Mouse (Mus musculus) layer of hippocampus, adult 2 months (tissue): ENCODE results near the gene Alcam. TPM values are rescaled to one million over a fixed set of nuclear protein-coding genes. Genes with fewer than 3 reads are reported as not detected.
A peak's percentile ranks its signal among the peaks of the same experiment; 100 is the strongest.

ENCODE experiments used
- DNase-seq, 2 experiments: peaks; one replicate each; pipeline ENCODE4 v3.0.0; 2022; ENCODE audit warnings: low spot score in 2 of 2
- H3K27ac ChIP-seq: fragments of 200-600 bp; 2 replicates; pipeline ENCODE4 v1.8.1; 2022
- H3K4me3 ChIP-seq: fragments of 200-600 bp; 2 replicates; pipeline ENCODE4 v1.8.1; 2022; ENCODE audit warnings: mild to moderate bottlenecking
- CTCF ChIP-seq: fragments of 200-600 bp; conservative IDR thresholded peaks from 2 replicates; pipeline ENCODE4 v1.8.1; 2022; ENCODE audit warnings: antibody characterized with exemption, mild to moderate bottlenecking, moderate library complexity
- total RNA-seq, 2 experiments: library from RNA; stranded (reverse); gene quantifications; 2 replicates each; pipeline ENCODE4 v1.2.3; 2021

Alcam gene
- total RNA-seq, 2 experiments from 2014 or later = 113 to 116 TPM

- peak in 1 of 2 experiments; percentile 15 for DNase-seq
- no peak for TF ChIP-seq CTCF
- Histone ChIP-seq H3K27ac (no peak overlapping the region), H3K4me3 (no peak overlapping the region)
These were observed 74.9 kb downstream of the Alcam start for GRCm38 (mm10) chr16:52378811-52379597.

- TF ChIP-seq CTCF = no peak
- DNase-seq = no peak
- no peak overlapping the region for H3K27ac ChIP-seq
- no peak overlapping the region for H3K4me3 ChIP-seq
These were observed 77.0 kb downstream of the Alcam start for GRCm38 (mm10) chr16:52376827-52377226.

- no peak for DNase-seq
- H3K27ac ChIP-seq = no peak overlapping the region
- no peak for TF ChIP-seq CTCF
- H3K4me3 ChIP-seq = no peak overlapping the region
These were observed 81.9 kb downstream of the Alcam start for GRCm38 (mm10) chr16:52371956-52372355.

- DNase-seq = no peak
These were observed 85.4 kb downstream of the Alcam start for GRCm38 (mm10) chr16:52368521-52368920.

GRCm38 (mm10) chr16:52366915-52367314 is 87.0 kb downstream of the Alcam start:
- H3K27ac ChIP-seq = no peak overlapping the region
- TF ChIP-seq CTCF = no peak
- no peak for DNase-seq
- H3K4me3 ChIP-seq = no peak overlapping the region

More at GRCm38 (mm10) chr16:52368521-52368920, 85.4 kb downstream of the Alcam start:
- no peak for TF ChIP-seq CTCF
- Histone ChIP-seq H3K27ac (no peak overlapping the region), H3K4me3 (no peak overlapping the region)

GRCm38 (mm10) chr16:52363944-52364511 is 89.8 kb downstream of the Alcam start:
- Histone ChIP-seq H3K27ac (no peak overlapping the region), H3K4me3 (no peak overlapping the region)
- no peak for TF ChIP-seq CTCF
- DNase-seq = no peak

- no peak for TF ChIP-seq CTCF
- no peak for DNase-seq
- Histone ChIP-seq H3K4me3 (no peak overlapping the region), H3K27ac (no peak overlapping the region)
These were observed 110.3 kb downstream of the Alcam start for GRCm38 (mm10) chr16:52343467-52344033.

GRCm38 (mm10) chr16:52342694-52343466 is 111.0 kb downstream of the Alcam start:
- no peak for TF ChIP-seq CTCF
- no peak for DNase-seq

GRCm38 (mm10) chr16:52334084-52334483 is 119.8 kb downstream of the Alcam start:
- Histone ChIP-seq H3K27ac (no peak overlapping the region), H3K4me3 (no peak overlapping the region)
- no peak for DNase-seq
- TF ChIP-seq CTCF = no peak

More at GRCm38 (mm10) chr16:52342694-52343466, 111.0 kb downstream of the Alcam start:
- H3K27ac ChIP-seq = no peak overlapping the region
- no peak overlapping the region for H3K4me3 ChIP-seq

GRCm38 (mm10) chr16:52333631-52334030 is 120.2 kb downstream of the Alcam start:
- Histone ChIP-seq H3K27ac (no peak overlapping the region), H3K4me3 (no peak overlapping the region)
- DNase-seq = no peak
- TF ChIP-seq CTCF = no peak

- no peak overlapping the region for H3K4me3 ChIP-seq
- no peak for TF ChIP-seq CTCF
- no peak for DNase-seq
These were observed 122.5 kb downstream of the Alcam start for GRCm38 (mm10) chr16:52331341-52331830.

GRCm38 (mm10) chr16:52329420-52329819 is 124.5 kb downstream of the Alcam start:
- Histone ChIP-seq H3K27ac (no peak overlapping the region), H3K4me3 (no peak overlapping the region)
- no peak for DNase-seq
- no peak for TF ChIP-seq CTCF

More at GRCm38 (mm10) chr16:52331341-52331830, 122.5 kb downstream of the Alcam start:
- no peak overlapping the region for H3K27ac ChIP-seq

GRCm38 (mm10) chr16:52319229-52319628 is 134.6 kb downstream of the Alcam start:
- DNase-seq = no peak
- no peak for TF ChIP-seq CTCF
- no peak overlapping the region for H3K27ac ChIP-seq
- no peak overlapping the region for H3K4me3 ChIP-seq
